Mouse (Mus musculus) skeletal muscle tissue, postnatal 0 days (tissue): Measurements from ENCODE around the gene Metrnl. TPM values are rescaled to one million over a fixed set of nuclear protein-coding genes. Genes with fewer than 3 reads are reported as not detected.

ENCODE experiments used
- polyA plus RNA-seq: library from polyadenylated mRNA; unstranded; fragments of >200 nt; fragmentation: Nextera tagmentation; extraction: Ambion mirVana; gene quantifications from 2 replicates; pipeline ENCODE4 v1.2.1, GENCODE M21; 2015

The Metrnl gene
- polyA plus RNA-seq, result 9.5 and 14.8 TPM in 2 replicates

DNA sequence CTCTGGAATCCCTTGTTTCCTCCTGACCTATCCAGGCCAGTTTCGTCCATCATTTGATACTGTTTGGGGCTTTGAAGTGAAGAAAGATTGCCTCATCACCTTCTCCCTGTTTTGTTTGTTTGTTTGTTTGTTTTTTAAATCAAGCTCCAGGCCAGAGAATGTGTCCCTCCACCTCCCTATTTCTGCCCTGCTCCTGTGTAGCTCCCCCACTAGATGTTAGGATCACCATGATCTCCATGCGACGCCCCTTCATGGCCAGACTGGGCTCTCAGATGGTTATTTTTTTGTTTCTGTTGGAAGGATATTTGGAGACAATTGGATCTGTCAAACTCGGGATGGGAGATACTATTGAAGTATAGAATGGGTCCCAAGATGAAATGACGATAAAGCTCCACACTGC, at the start of gene Metrnl:
Gene Metrnl (plus strand): TSS at position 301 of the 400 bp plus-strand sequence.

DNA sequence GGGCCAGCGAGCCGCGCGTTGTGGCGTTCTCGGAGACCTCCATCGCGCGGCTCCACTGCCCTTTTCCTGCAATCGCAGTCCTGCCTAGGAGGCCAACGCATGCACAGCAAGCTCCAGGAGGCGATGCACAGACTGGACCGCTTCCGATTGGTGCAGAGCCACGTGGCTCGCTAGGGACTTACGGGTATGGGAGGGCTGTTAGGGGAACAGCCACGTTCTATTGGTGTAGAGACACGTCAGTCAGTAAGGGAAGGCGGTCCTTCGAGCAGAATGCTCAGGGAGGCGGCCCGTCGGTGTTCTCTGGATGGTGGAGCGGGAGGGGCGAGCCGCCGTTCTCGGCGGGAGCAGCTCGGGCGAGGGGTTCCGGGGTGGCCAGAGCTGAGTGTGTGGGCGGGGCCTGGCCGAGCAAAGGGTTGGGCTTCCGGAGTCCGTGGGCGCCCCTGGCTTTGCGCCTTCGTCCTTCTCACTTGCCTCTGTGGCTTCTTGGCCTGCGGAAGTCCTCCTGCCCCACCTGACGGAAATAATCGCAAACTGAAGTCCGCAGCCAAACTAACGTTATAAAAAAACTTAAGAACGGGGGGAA, 28.3 kb upstream of the Metrnl start, which contains the start of gene B3gntl1:
Gene B3gntl1 (minus strand): TSS at position 164 of the 583 bp plus-strand sequence.

Other genes with a start within 250 kb of the Metrnl start
- gene Tbcd, start 249.6 kb upstream of the Metrnl start, polyA plus RNA-seq, result 14.2 TPM in 2 replicates
- 0.05 and 0.66 TPM in 2 replicates for gene Zfp750, start 182.2 kb upstream of the Metrnl start, polyA plus RNA-seq
- gene B3gntl1, start 28.4 kb upstream of the Metrnl start, polyA plus RNA-seq, result 3.4 and 3.5 TPM in 2 replicates
- not detected in 2 replicates for gene Ptchd3, start 128.7 kb downstream of the Metrnl start, polyA plus RNA-seq